Mouse (Mus musculus) heart, embryonic 13.5 days (tissue): ENCODE results near the gene Prdm4. TPM values are rescaled to one million over a fixed set of nuclear protein-coding genes. Genes with fewer than 3 reads are reported as not detected.

Experiments used
- ATAC-seq: fragments of 200-750 bp; cut with Nextera tagmentation; 2 replicates; pipeline ENCODE4 v1.8.0; 2017; ENCODE audit warnings: moderate TSS enrichment; ENCODE audit not compliant: insufficient number of reproducible peaks, low FRiP score, low TSS enrichment; ENCODE audit errors: extremely low read depth
- H3K27ac ChIP-seq: fragments of 300-500 bp; sonication (generic); replicated peaks from 2 replicates; pipeline ENCODE4 v1.5.1; 2015; ENCODE audit warnings: moderate library complexity, mild to moderate bottlenecking, inconsistent platforms
- H3K27me3 ChIP-seq: fragments of 300-500 bp; sonication (generic); replicated peaks from 2 replicates; pipeline ENCODE4 v1.6.1; 2015; ENCODE audit warnings: mild to moderate bottlenecking, inconsistent platforms
- H3K36me3 ChIP-seq: fragments of 300-500 bp; sonication (generic); 2 replicates; pipeline ENCODE4 v1.6.1; 2015; ENCODE audit warnings: mild to moderate bottlenecking, inconsistent platforms
- H3K4me1 ChIP-seq: fragments of 300-500 bp; sonication (generic); 2 replicates; pipeline ENCODE4 v1.6.1; 2015; ENCODE audit warnings: inconsistent platforms
- H3K4me2 ChIP-seq: fragments of 300-500 bp; sonication (generic); 2 replicates; pipeline ENCODE4 v1.6.1; 2015; ENCODE audit warnings: inconsistent platforms, mild to moderate bottlenecking, moderate library complexity
- H3K4me3 ChIP-seq: fragments of 300-500 bp; sonication (generic); 2 replicates; pipeline ENCODE4 v1.5.1; 2015; ENCODE audit warnings: moderate library complexity, mild to moderate bottlenecking, inconsistent platforms
- H3K9ac ChIP-seq: fragments of 300-500 bp; sonication (generic); 2 replicates; pipeline ENCODE4 v1.6.1; 2015; ENCODE audit warnings: inconsistent platforms, mild to moderate bottlenecking, moderate library complexity
- H3K9me3 ChIP-seq: fragments of 300-500 bp; sonication (generic); 2 replicates; pipeline ENCODE4 v1.6.1; 2016; ENCODE audit warnings: inconsistent platforms
- WGBS: fragments of 180-500 bp; shearing (Covaris S2); methylation state at CpG from one replicate; pipeline ENCODE4 v1.1.7; 2015; ENCODE audit warnings: mixed read lengths; 5-methylcytosine and 5-hydroxymethylcytosine counted together
- polyA plus RNA-seq: library from polyadenylated mRNA; unstranded; fragments of >200 nt; fragmentation: Nextera tagmentation; extraction: Ambion mirVana; gene quantifications from 2 replicates; pipeline ENCODE4 v1.2.1, GENCODE M21; 2015

Prdm4 gene
- polyA plus RNA-seq = 9.4 and 10.5 TPM in 2 replicates

DNA sequence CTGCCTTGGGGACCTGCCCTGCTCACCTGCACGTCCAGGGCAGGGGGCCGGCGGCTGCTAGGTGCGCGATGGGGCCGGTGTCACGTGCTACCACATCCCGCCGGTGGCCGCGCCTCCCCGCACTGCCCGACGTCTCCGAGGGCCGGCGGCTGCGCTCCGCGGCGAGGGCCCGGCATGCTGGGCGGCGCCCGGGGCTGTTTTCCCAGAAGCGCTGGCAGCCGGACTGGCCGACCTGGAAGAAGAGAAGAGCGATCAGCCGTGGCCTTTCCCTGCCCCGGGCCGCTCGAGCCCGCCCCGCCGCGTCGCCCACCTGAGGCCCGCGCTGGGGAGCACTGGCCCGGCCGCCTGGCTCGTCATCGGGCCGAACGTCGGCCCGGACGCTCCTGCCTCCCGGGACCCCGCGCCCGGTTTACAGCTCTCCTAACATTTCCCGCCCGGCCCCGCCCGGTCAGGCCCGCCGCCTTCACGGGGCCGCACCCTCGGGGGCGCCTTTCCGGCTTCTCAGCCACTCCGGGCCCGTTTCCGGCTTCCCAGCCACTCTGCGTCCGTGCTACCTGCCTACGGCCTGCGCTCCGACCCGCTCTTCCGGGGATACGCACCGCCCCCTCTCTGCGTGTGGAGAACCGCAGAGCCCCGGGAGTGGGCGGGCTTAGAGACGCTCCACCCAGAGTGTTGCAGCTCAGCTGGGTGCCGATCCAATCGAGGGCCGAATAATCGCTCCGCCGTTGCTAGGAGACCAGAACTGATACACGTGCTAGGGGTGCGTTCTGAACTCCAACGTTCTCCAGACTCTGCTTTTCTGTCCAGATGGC, at the start of gene Prdm4:
TSS of gene Prdm4 (minus strand) at position 645 of the 812 bp plus-strand sequence.
- Histone ChIP-seq H3K4me3 (peak within 1 kb of the TSS; percentile 98), H3K4me1 (peaks cover 17% of the 10 kb centered on the region), H3K36me3 (peaks cover 27% of the 10 kb centered on the region), H3K4me2 (peak within 1 kb of the TSS; percentile 85), H3K27me3 (peaks cover 14% of the 10 kb centered on the region), H3K9me3 (no peaks in the 10 kb centered on the region), H3K27ac (peak within 1 kb of the TSS; percentile 87), H3K9ac (peak within 1 kb of the TSS; percentile 94)
- ATAC-seq = peak; percentile 98
- under 1% methylated on average over 87 of the region's 90 CpGs for WGBS

GRCm38 (mm10) chr10:85966476-85966875, 49.5 kb upstream of the Prdm4 start:
- H3K4me2 ChIP-seq = no peak overlapping the region
- no peaks in the 10 kb centered on the region for H3K36me3 ChIP-seq
- WGBS = 50% methylated on average over 2 of the region's 2 CpGs
- H3K4me3 ChIP-seq = no peak overlapping the region
- H3K9ac ChIP-seq = no peak overlapping the region
- no peak overlapping the region for H3K27ac ChIP-seq
- H3K27me3 ChIP-seq = peaks cover 33% of the 10 kb centered on the region
- H3K4me1 ChIP-seq = peaks cover 5% of the 10 kb centered on the region; the same call in 1 of the 2 replicates
- no peak for ATAC-seq
- no peaks in the 10 kb centered on the region for H3K9me3 ChIP-seq

DNA sequence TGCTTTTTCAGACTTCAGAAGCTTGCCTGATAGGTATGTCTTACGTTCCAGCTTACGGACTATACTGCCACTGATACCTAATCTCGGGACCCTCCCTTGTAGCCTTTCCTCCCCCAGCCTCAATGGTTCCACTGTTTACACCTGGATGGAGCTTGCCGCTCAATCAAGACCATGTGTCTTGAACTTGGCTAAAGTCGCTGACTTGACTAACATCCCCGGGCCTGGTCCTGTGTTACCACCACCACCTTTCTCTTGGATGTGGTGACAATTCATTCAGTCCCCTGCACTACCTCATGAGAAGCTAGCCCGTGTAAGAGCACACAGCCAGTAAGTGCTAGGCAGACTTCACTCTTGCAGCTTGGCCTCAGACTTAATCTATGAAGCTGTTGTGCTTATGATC, 47.4 kb upstream of the Prdm4 start:
- H3K4me2 ChIP-seq = no peak overlapping the region
- ATAC-seq = no peak
- peaks cover 5% of the 10 kb centered on the region; the same call in 1 of the 2 replicates for H3K4me1 ChIP-seq
- 78% methylated on average over 7 of the region's 7 CpGs for WGBS
- no peaks in the 10 kb centered on the region for H3K36me3 ChIP-seq
- H3K4me3 ChIP-seq = no peak overlapping the region
- no peak overlapping the region for H3K9ac ChIP-seq
- no peaks in the 10 kb centered on the region for H3K9me3 ChIP-seq
- H3K27ac ChIP-seq = no peak overlapping the region
- peaks cover 33% of the 10 kb centered on the region for H3K27me3 ChIP-seq

DNA sequence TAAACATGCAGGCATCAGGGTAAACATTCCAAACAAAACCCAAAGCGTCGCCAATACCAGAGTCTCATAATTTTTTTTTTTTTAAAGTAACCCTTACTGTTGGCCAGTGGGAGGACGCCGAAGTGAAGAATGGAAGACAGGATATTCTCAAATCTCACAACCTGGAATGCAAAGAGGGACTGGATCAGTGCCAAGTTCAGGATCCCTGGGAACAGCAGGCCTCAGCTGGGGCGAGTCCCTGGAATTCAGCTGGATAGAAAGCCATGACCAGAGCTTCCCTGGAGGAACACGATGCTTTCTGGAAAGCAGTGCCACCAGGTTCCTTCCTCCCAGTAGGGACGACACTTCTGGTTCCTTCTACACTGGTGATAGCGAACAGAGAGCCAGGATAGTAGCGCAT, 46.0 kb upstream of the Prdm4 start:
- no peaks in the 10 kb centered on the region for H3K9me3 ChIP-seq
- peaks cover 5% of the 10 kb centered on the region; the same call in 1 of the 2 replicates for H3K4me1 ChIP-seq
- WGBS = 43% methylated on average over 9 of the region's 9 CpGs
- no peak overlapping the region for H3K27ac ChIP-seq
- no peaks in the 10 kb centered on the region for H3K36me3 ChIP-seq
- no peak overlapping the region for H3K4me2 ChIP-seq
- no peak overlapping the region for H3K4me3 ChIP-seq
- 0 out of 2 replicates have a peak overlapping the region, but pooled peaks have one; percentile 8 for H3K9ac ChIP-seq
- H3K27me3 ChIP-seq = peaks cover 32% of the 10 kb centered on the region
- ATAC-seq = no peak

- H3K9ac ChIP-seq = peak within 1 kb of the TSS; percentile 97
- no peaks in the 10 kb centered on the region for H3K9me3 ChIP-seq
- H3K4me1 ChIP-seq = peaks cover 9% of the 10 kb centered on the region
- H3K27ac ChIP-seq = peak within 1 kb of the TSS; percentile 80
- H3K4me2 ChIP-seq = peak within 1 kb of the TSS; percentile 94
- no peak; the same call in 1 of the 2 replicates for ATAC-seq
- H3K36me3 ChIP-seq = peaks cover 31% of the 10 kb centered on the region
- under 1% methylated on average over 38 of the region's 38 CpGs for WGBS
- H3K4me3 ChIP-seq = peak within 1 kb of the TSS; percentile 99
- no peaks in the 10 kb centered on the region for H3K27me3 ChIP-seq
These were observed 40.6 kb upstream of the Prdm4 start, which contains the start of gene Rtcb for GRCm38 (mm10) chr10:85957464-85957950. TSS of gene Rtcb (minus strand) at chr10:85957823.

DNA sequence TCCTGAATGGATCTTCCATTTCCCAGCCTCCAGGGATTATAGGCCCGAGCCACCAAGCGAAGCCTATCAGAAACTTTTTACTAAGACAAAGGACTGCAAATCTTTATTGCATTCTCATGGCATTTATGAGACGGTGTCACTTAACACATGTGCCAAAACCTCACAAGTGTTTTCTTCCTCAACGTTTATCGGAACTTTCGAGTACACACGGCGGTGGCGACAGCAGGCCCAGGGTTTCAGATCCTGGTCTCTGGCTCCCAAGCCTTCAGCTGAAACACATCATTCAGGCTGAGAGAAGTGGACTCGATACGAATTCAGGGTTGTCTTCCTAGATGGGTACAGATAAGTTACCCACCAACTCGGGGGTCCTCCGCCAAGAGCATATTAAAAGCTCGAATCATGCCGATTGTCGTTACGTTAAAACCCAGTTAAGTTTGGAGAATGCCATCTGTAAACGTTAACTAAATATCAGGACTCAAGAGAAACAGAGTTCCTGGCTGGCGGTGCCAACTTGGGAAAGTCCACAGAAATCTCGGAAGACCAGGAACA, 40.0 kb upstream of the Prdm4 start:
- H3K4me1 ChIP-seq = peaks cover 9% of the 10 kb centered on the region
- H3K27me3 ChIP-seq = no peaks in the 10 kb centered on the region
- no peak for ATAC-seq
- WGBS = 3% methylated on average over 20 of the region's 20 CpGs
- H3K36me3 ChIP-seq = peaks cover 37% of the 10 kb centered on the region
- H3K9me3 ChIP-seq = no peaks in the 10 kb centered on the region
- peak overlapping the region; percentile 80 for H3K27ac ChIP-seq
- peak overlapping the region; percentile 99 for H3K4me3 ChIP-seq
- peak overlapping the region; percentile 94 for H3K4me2 ChIP-seq
- peak overlapping the region; percentile 97 for H3K9ac ChIP-seq

DNA sequence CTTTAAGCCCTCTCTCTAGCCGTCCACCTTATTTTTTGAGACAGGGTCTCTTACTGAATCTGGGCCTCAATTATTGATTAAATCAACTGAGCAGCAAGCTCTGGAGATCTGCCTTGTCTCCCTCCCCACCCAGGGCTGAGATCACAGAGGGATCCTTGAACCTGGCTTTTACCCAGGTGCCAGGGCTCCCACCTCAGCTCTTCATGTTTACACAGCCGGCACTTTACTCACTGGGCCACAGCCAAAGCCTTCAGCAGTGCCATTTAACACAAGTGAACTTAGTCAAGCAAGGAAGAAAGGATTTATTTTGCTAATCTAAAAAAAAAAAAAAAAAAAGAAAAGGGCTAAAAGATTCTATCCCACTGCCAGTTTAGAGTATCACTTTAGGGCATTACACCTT, 37.5 kb upstream of the Prdm4 start:
- WGBS = 70% methylated on average over 2 of the region's 2 CpGs
- no peaks in the 10 kb centered on the region for H3K27me3 ChIP-seq
- H3K9ac ChIP-seq = no peak overlapping the region
- peaks cover 60% of the 10 kb centered on the region for H3K36me3 ChIP-seq
- ATAC-seq = no peak
- no peak overlapping the region for H3K27ac ChIP-seq
- H3K4me1 ChIP-seq = peaks cover 9% of the 10 kb centered on the region
- H3K9me3 ChIP-seq = no peaks in the 10 kb centered on the region
- H3K4me2 ChIP-seq = no peak overlapping the region
- no peak overlapping the region for H3K4me3 ChIP-seq

DNA sequence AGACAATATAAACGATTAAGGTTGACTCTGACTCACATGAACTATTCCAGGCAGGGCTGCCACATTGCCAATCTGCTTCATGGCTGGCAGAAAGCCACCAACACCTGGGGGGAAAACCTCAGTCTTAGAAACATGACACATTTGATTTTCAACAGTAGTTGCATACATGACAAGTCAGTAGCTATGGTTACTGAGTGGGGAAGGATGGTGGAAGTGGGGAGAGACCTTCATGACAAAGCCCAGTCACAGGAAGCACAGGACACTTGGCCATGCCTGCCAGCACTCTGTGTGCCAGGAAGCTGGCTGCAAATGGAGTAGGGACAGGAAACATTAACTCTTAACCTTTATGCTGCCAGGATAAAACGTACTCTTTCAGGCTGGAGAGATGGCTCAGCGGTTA, 36.5 kb upstream of the Prdm4 start:
- no peak for ATAC-seq
- no peak overlapping the region for H3K4me3 ChIP-seq
- no peaks in the 10 kb centered on the region for H3K27me3 ChIP-seq
- H3K9me3 ChIP-seq = no peaks in the 10 kb centered on the region
- H3K4me2 ChIP-seq = no peak overlapping the region
- no peak overlapping the region for H3K9ac ChIP-seq
- peaks cover 70% of the 10 kb centered on the region for H3K36me3 ChIP-seq
- H3K4me1 ChIP-seq = peaks cover 9% of the 10 kb centered on the region
- H3K27ac ChIP-seq = no peak overlapping the region
- 71% methylated on average over 3 of the region's 3 CpGs for WGBS

DNA sequence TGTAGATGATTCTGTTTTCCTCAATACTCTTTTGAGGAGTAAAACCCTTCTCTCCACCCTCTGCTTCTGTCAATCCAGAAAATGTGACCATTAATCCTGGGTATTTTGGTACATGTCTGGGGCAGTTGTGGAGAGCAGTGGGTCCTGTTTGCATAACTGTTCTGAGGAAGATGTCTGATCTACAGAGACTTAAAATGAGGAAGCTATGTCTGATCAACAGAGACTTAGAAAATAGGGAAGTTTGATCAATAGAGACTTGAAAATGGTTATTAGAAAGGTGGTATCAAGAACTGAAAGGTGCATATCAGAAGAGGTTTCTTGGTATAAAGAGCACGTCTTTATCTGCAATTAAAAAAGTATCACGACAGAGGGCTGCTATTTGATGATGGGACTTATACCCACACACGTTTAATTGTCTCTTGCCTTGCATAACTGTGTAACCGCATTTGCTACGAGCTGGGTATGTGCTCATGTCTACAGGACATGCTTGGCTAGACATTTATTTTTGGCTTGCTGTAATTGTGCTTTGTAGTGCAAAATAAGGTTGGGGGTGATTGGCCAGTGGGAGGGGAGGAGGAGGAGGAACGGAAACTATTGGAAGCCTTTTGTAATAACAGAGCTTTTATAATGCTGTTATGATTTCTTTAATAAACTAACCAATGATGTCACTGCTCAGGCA, 35.0 kb upstream of the Prdm4 start:
- Histone ChIP-seq H3K27ac (no peak overlapping the region), H3K4me3 (no peak overlapping the region), H3K36me3 (peaks cover 81% of the 10 kb centered on the region), H3K9ac (no peak overlapping the region), H3K27me3 (no peaks in the 10 kb centered on the region), H3K4me2 (no peak overlapping the region), H3K4me1 (peaks cover 9% of the 10 kb centered on the region), H3K9me3 (no peaks in the 10 kb centered on the region)
- ATAC-seq = no peak
- WGBS = 89% methylated on average over 6 of the region's 6 CpGs

DNA sequence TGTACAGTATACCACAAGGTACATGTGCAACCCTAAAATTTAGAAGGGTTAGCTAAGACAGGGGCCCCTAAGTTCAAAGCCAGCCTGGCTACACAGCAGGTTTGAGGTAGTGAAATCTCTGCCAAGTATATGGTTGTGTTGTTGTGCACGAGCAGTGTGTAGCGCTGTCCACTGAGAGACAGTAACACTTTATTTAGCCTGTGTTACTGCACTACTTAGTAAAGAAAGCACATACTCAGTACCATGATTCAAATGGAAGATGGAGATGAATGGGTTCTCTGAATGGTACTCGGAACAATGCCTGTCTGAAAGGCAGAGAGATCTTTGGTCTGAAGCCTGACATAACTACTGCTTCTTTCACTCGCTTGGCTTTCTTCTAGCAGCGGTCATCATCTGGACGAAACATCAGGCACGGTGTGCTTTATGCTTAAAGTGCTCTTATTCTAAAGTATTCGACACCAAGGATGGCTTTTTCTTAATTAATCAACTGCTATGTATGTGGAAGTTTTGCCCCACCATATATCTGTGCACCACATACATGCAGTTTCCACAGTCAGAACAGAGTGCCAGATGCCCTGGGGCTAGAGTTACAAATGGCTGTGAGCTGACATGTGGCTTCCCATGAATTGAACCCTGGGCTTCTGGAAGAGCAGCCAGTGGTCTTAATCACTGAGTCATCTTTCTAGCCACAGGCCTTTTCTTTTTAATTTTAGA, 31.7 kb upstream of the Prdm4 start:
- no peak for ATAC-seq
- H3K4me1 ChIP-seq = no peaks in the 10 kb centered on the region; the same call in 1 of the 2 replicates
- peaks cover 92% of the 10 kb centered on the region for H3K36me3 ChIP-seq
- H3K9me3 ChIP-seq = no peaks in the 10 kb centered on the region
- no peak overlapping the region for H3K9ac ChIP-seq
- 92% methylated on average over 8 of the region's 8 CpGs for WGBS
- H3K27ac ChIP-seq = no peak overlapping the region
- no peaks in the 10 kb centered on the region for H3K27me3 ChIP-seq
- H3K4me2 ChIP-seq = no peak overlapping the region
- no peak overlapping the region for H3K4me3 ChIP-seq
